13 mouse cellular contexts compared by ENCODE assay signal in the genomic region with DNA sequence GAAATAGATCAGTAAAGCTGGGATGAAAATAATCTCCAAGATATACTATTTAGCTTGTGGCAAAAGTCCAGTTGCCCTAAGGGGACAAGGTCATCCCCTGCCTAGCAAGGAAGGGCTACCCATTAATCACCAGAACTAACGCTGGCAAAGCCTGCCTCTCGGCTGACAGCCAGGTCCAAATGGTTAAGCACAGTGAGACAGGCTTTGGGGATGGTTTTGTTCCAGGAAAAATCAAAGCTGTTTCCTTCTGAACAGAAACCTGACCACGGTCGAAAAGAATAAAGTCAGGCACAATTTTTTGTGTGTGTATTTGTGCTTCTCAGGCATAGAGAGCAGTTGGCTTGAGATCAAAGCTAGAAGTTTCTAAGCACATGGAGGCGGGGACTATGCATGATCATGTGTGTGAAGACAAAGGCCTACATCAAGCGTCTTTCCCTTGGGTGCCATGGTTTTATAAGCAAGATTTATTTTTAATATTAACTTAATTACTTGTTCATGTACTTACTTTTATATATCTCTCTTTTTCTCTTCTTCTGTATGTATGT.
A peak's percentile ranks its signal among the peaks of the same experiment; 100 is the strongest.
DNase-seq lines count a peak whose midpoint lies in the region; ATAC-seq lines count a peak whose summit lies in the region.
"Had no signal": no experiment of that assay in that cellular context is flagged by ENCODE, and none has a peak within 500 bp of the region (broad histone marks: within the 10 kb centered on the region; RNA-seq: fewer than 3 reads in every experiment).

No protein-coding gene starts in this region.

- H3K36me3 ChIP-seq in midbrain, embryonic 14.5 days (ENCODE audit: control insufficient read depth, insufficient read depth, low read length): no peaks in the 10 kb centered on the region
- H3K36me3 ChIP-seq in midbrain, embryonic 10.5 days: no peaks in the 10 kb centered on the region
- H3K36me3 ChIP-seq: midbrain, embryonic 15.5 days had no signal

- WGBS in midbrain, embryonic 14.5 days: 50% methylated on average over 6 of the region's 6 CpGs
- WGBS in midbrain, embryonic 10.5 days: 85% methylated on average over 6 of the region's 6 CpGs

- peak; percentile 56 for DNase-seq in heart, adult 11 months
- DNase-seq in heart, adult 9 months (ENCODE audit: low spot score in 2 of 2): no peak
- DNase-seq in midbrain, embryonic 14.5 days: peak; percentile 47
- no peak for DNase-seq in midbrain, embryonic 10.5 days (ENCODE audit: low spot score)
- peak; percentile 87 for DNase-seq in adrenal gland, postnatal 10 days
- peak; percentile 82 for DNase-seq in kidney, postnatal 10 days
- no peak for DNase-seq in retina, postnatal 1 day
- DNase-seq in spleen, postnatal 36 days (ENCODE audit: low spot score in 2 of 2): no peak
- DNase-seq: embryo, embryonic 11 days; heart, postnatal 4 days had no signal

- H3K4me3 ChIP-seq in midbrain, embryonic 14.5 days (replicated peaks; ENCODE audit: low read depth, low read length): no peak overlapping the region
- H3K4me3 ChIP-seq in midbrain, embryonic 10.5 days: no peak overlapping the region
- H3K4me3 ChIP-seq: midbrain, embryonic 15.5 days had no signal

- H3K4me1 ChIP-seq in midbrain, embryonic 14.5 days (ENCODE audit: control insufficient read depth, insufficient read depth, low read length): no peaks in the 10 kb centered on the region
- H3K4me1 ChIP-seq in midbrain, embryonic 10.5 days: no peaks in the 10 kb centered on the region
- H3K4me1 ChIP-seq: midbrain, embryonic 15.5 days had no signal

- no peak overlapping the region for H3K4me2 ChIP-seq in midbrain, embryonic 14.5 days (ENCODE audit: low read length)
- H3K4me2 ChIP-seq: heart, embryonic 11.5 days; liver, embryonic 11.5 days; midbrain, embryonic 15.5 days had no signal

- ATAC-seq in midbrain, embryonic 14.5 days (ENCODE audit: low FRiP score, low TSS enrichment): no peak
- ATAC-seq: midbrain, embryonic 15.5 days had no signal

- no peak overlapping the region for H3K27ac ChIP-seq in midbrain, embryonic 14.5 days (replicated peaks; ENCODE audit: low read depth, low read length)
- no peak overlapping the region for H3K27ac ChIP-seq in midbrain, embryonic 10.5 days (replicated peaks)
- H3K27ac ChIP-seq: midbrain, embryonic 15.5 days had no signal

- no peak overlapping the region for H3K9ac ChIP-seq in midbrain, embryonic 14.5 days (replicated peaks; ENCODE audit: low read length)
- H3K9ac ChIP-seq: midbrain, embryonic 15.5 days had no signal

- H3K9me3 ChIP-seq in midbrain, embryonic 14.5 days (ENCODE audit: control insufficient read depth, low read length): no peaks in the 10 kb centered on the region
- H3K9me3 ChIP-seq in midbrain, embryonic 10.5 days (replicated peaks): no peaks in the 10 kb centered on the region
- H3K9me3 ChIP-seq: midbrain, embryonic 15.5 days had no signal

- H3K27me3 ChIP-seq in midbrain, embryonic 14.5 days (ENCODE audit: control insufficient read depth, insufficient read depth, low read length): no peaks in the 10 kb centered on the region
- H3K27me3 ChIP-seq in midbrain, embryonic 10.5 days (ENCODE audit: low read depth, poor library complexity, severe bottlenecking): no peaks in the 10 kb centered on the region
- H3K27me3 ChIP-seq: midbrain, embryonic 15.5 days had no signal

Comparison
In these comparisons a context has a peak if more than half of its experiments do, and no peak if none do; other contexts are left out.
1. DNase-seq: peak in heart, adult 11 months (single experiment), midbrain, embryonic 14.5 days (single experiment), adrenal gland, postnatal 10 days (single experiment) and kidney, postnatal 10 days (single experiment); none in heart, adult 9 months (0 of 2), midbrain, embryonic 10.5 days (single experiment), retina, postnatal 1 day (single experiment) and spleen, postnatal 36 days (0 of 2).